Mouse (Mus musculus) hindbrain, embryonic 13.5 days (tissue): ENCODE data around the gene Plekhb1. TPM values are rescaled to one million over a fixed set of nuclear protein-coding genes. Genes with fewer than 3 reads are reported as not detected.

Experiments
- ATAC-seq: fragments of 200-750 bp; cut with Nextera tagmentation; 2 replicates; pipeline ENCODE4 v1.8.0; 2017; ENCODE audit warnings: moderate TSS enrichment; ENCODE audit not compliant: low FRiP score
- H3K27ac ChIP-seq: fragments of 300-500 bp; sonication (generic); 2 replicates; pipeline ENCODE4 v1.5.1; 2015; ENCODE audit warnings: inconsistent platforms, mild to moderate bottlenecking, moderate library complexity
- H3K27me3 ChIP-seq: fragments of 300-500 bp; sonication (generic); 2 replicates; pipeline ENCODE4 v1.6.1; 2015; ENCODE audit warnings: mild to moderate bottlenecking, inconsistent platforms
- H3K36me3 ChIP-seq: fragments of 300-500 bp; sonication (generic); 2 replicates; pipeline ENCODE4 v1.6.1; 2015; ENCODE audit warnings: mild to moderate bottlenecking, inconsistent platforms
- H3K4me1 ChIP-seq: fragments of 300-500 bp; sonication (generic); replicated peaks from 2 replicates; pipeline ENCODE4 v1.6.1; 2015; ENCODE audit warnings: inconsistent platforms
- H3K4me2 ChIP-seq: fragments of 300-500 bp; sonication (generic); 2 replicates; pipeline ENCODE4 v1.6.1; 2015; ENCODE audit warnings: inconsistent platforms, mild to moderate bottlenecking, moderate library complexity
- H3K4me3 ChIP-seq: fragments of 300-500 bp; sonication (generic); 2 replicates; pipeline ENCODE4 v1.5.1; 2015; ENCODE audit warnings: mild to moderate bottlenecking, inconsistent platforms
- H3K9ac ChIP-seq: fragments of 300-500 bp; sonication (generic); 2 replicates; pipeline ENCODE4 v1.6.1; 2015; ENCODE audit warnings: mild to moderate bottlenecking, inconsistent platforms
- H3K9me3 ChIP-seq: fragments of 300-500 bp; sonication (generic); 2 replicates; pipeline ENCODE4 v1.6.1; 2016; ENCODE audit warnings: inconsistent platforms
- WGBS: fragments of 180-500 bp; shearing (Covaris S2); methylation state at CpG from one replicate; pipeline ENCODE4 v1.1.7; 2015; 5-methylcytosine and 5-hydroxymethylcytosine counted together
- polyA plus RNA-seq: library from polyadenylated mRNA; unstranded; fragments of >200 nt; fragmentation: Nextera tagmentation; extraction: Ambion mirVana; gene quantifications from 2 replicates; pipeline ENCODE4 v1.2.1, GENCODE M21; 2015

Plekhb1 gene
- polyA plus RNA-seq, 1 experiment from 2014 or later = 16.0 TPM

GRCm38 (mm10) chr7:100678948-100679880 is 17.0 kb upstream of the Plekhb1 start:
- Histone ChIP-seq H3K9me3 (no peaks in the 10 kb centered on the region), H3K4me1 (0 out of 2 replicates have a peak, but pooled peaks cover 3% of the 10 kb centered on the region), H3K27ac (no peak overlapping the region), H3K9ac (no peak overlapping the region), H3K4me3 (no peak overlapping the region), H3K36me3 (no peaks in the 10 kb centered on the region), H3K4me2 (no peak overlapping the region), H3K27me3 (no peaks in the 10 kb centered on the region)
- WGBS = 74% methylated on average over 15 of the region's 15 CpGs
- ATAC-seq = no peak

- no peak overlapping the region for H3K4me2 ChIP-seq
- no peaks in the 10 kb centered on the region for H3K36me3 ChIP-seq
- H3K4me1 ChIP-seq = 0 out of 2 replicates have a peak, but pooled peaks cover 7% of the 10 kb centered on the region
- no peak overlapping the region for H3K9ac ChIP-seq
- no peaks in the 10 kb centered on the region for H3K9me3 ChIP-seq
- H3K4me3 ChIP-seq = no peak overlapping the region
- no peaks in the 10 kb centered on the region for H3K27me3 ChIP-seq
- WGBS = 86% methylated on average over 5 of the region's 5 CpGs
- H3K27ac ChIP-seq = no peak overlapping the region
- ATAC-seq = no peak
Measured at GRCm38 (mm10) chr7:100678052-100678451, 15.8 kb upstream of the Plekhb1 start.

- 94% methylated on average over 2 of the region's 2 CpGs for WGBS
- Histone ChIP-seq H3K4me3 (no peak overlapping the region), H3K36me3 (no peaks in the 10 kb centered on the region), H3K9me3 (no peaks in the 10 kb centered on the region), H3K4me1 (0 out of 2 replicates have a peak, but pooled peaks cover 6% of the 10 kb centered on the region), H3K4me2 (no peak overlapping the region), H3K27ac (no peak overlapping the region), H3K9ac (no peak overlapping the region), H3K27me3 (no peaks in the 10 kb centered on the region)
- no peak for ATAC-seq
Measured at GRCm38 (mm10) chr7:100674941-100675340, 12.7 kb upstream of the Plekhb1 start.

- ATAC-seq = no peak
Measured at GRCm38 (mm10) chr7:100673452-100673851, 11.2 kb upstream of the Plekhb1 start.

GRCm38 (mm10) chr7:100670646-100671045 is 8.4 kb upstream of the Plekhb1 start:
- H3K9ac ChIP-seq = no peak overlapping the region
- no peaks in the 10 kb centered on the region for H3K27me3 ChIP-seq
- no peak overlapping the region for H3K4me2 ChIP-seq
- H3K4me1 ChIP-seq = 0 out of 2 replicates have a peak, but pooled peaks cover 6% of the 10 kb centered on the region
- no peak overlapping the region for H3K4me3 ChIP-seq
- 87% methylated on average over 5 of the region's 5 CpGs for WGBS
- no peaks in the 10 kb centered on the region for H3K36me3 ChIP-seq
- no peaks in the 10 kb centered on the region for H3K9me3 ChIP-seq
- no peak for ATAC-seq
- no peak overlapping the region for H3K27ac ChIP-seq

More at GRCm38 (mm10) chr7:100673452-100673851, 11.2 kb upstream of the Plekhb1 start:
- no peak overlapping the region for H3K9ac ChIP-seq
- H3K27me3 ChIP-seq = no peaks in the 10 kb centered on the region
- H3K4me1 ChIP-seq = 0 out of 2 replicates have a peak, but pooled peaks cover 6% of the 10 kb centered on the region
- no peak overlapping the region for H3K4me3 ChIP-seq
- no peaks in the 10 kb centered on the region for H3K36me3 ChIP-seq
- H3K9me3 ChIP-seq = no peaks in the 10 kb centered on the region
- no peak overlapping the region for H3K4me2 ChIP-seq
- 34% methylated on average over 7 of the region's 7 CpGs for WGBS
- H3K27ac ChIP-seq = no peak overlapping the region

- H3K4me1 ChIP-seq = peaks cover 16% of the 10 kb centered on the region
- peak overlapping the region; percentile 42 for H3K4me2 ChIP-seq
- H3K9me3 ChIP-seq = no peaks in the 10 kb centered on the region
- no peak overlapping the region for H3K4me3 ChIP-seq
- no peak overlapping the region; the same call in 1 of the 2 replicates for H3K9ac ChIP-seq
- H3K27ac ChIP-seq = no peak overlapping the region
- 63% methylated on average over 11 of the region's 11 CpGs for WGBS
- H3K36me3 ChIP-seq = no peaks in the 10 kb centered on the region
- no peaks in the 10 kb centered on the region for H3K27me3 ChIP-seq
- ATAC-seq = peak; percentile 24; the same call in 1 of the 2 replicates
Measured at GRCm38 (mm10) chr7:100663729-100664304, 1.6 kb upstream of the Plekhb1 start.

- Histone ChIP-seq H3K4me3 (no peak overlapping the region), H3K9ac (no peak overlapping the region; the same call in 1 of the 2 replicates), H3K4me1 (peaks cover 19% of the 10 kb centered on the region), H3K27ac (0 out of 2 replicates have a peak overlapping the region, but pooled peaks have one; percentile 6), H3K4me2 (peak overlapping the region; percentile 42), H3K27me3 (no peaks in the 10 kb centered on the region), H3K36me3 (no peaks in the 10 kb centered on the region), H3K9me3 (no peaks in the 10 kb centered on the region)
- peak; percentile 91 for ATAC-seq
- WGBS = 2% methylated on average over 13 of the region's 13 CpGs
Measured at GRCm38 (mm10) chr7:100663190-100663589, 976 bp upstream of the Plekhb1 start.

- WGBS = 89% methylated on average over 7 of the region's 7 CpGs
- H3K4me1 ChIP-seq = peaks cover 21% of the 10 kb centered on the region
- no peak for ATAC-seq
- H3K9me3 ChIP-seq = no peaks in the 10 kb centered on the region
- H3K27ac ChIP-seq = no peak overlapping the region
- H3K4me3 ChIP-seq = no peak overlapping the region
- no peaks in the 10 kb centered on the region for H3K27me3 ChIP-seq
- no peaks in the 10 kb centered on the region for H3K36me3 ChIP-seq
- no peak overlapping the region for H3K9ac ChIP-seq
- no peak overlapping the region for H3K4me2 ChIP-seq
Measured at GRCm38 (mm10) chr7:100661264-100661663, 950 bp downstream of the Plekhb1 start.

- ATAC-seq = no peak
- 0 out of 2 replicates have a peak overlapping the region, but pooled peaks have one; percentile 8 for H3K4me3 ChIP-seq
Measured at GRCm38 (mm10) chr7:100658093-100658578, 4.1 kb downstream of the Plekhb1 start.

GRCm38 (mm10) chr7:100656739-100657138 is 5.5 kb downstream of the Plekhb1 start:
- no peak overlapping the region for H3K4me2 ChIP-seq
- no peak overlapping the region for H3K4me3 ChIP-seq
- H3K27me3 ChIP-seq = no peaks in the 10 kb centered on the region
- H3K27ac ChIP-seq = no peak overlapping the region
- H3K36me3 ChIP-seq = no peaks in the 10 kb centered on the region
- H3K9me3 ChIP-seq = no peaks in the 10 kb centered on the region
- no peak for ATAC-seq
- peaks cover 19% of the 10 kb centered on the region for H3K4me1 ChIP-seq
- H3K9ac ChIP-seq = no peak overlapping the region
- WGBS = 63% methylated on average over 5 of the region's 5 CpGs

More at GRCm38 (mm10) chr7:100658093-100658578, 4.1 kb downstream of the Plekhb1 start:
- Histone ChIP-seq H3K27me3 (no peaks in the 10 kb centered on the region), H3K27ac (no peak overlapping the region), H3K9me3 (no peaks in the 10 kb centered on the region), H3K4me1 (peaks cover 22% of the 10 kb centered on the region), H3K9ac (no peak overlapping the region), H3K4me2 (peak overlapping the region; percentile 40), H3K36me3 (no peaks in the 10 kb centered on the region)
- 32% methylated on average over 18 of the region's 18 CpGs for WGBS

GRCm38 (mm10) chr7:100654441-100654840 is 7.8 kb downstream of the Plekhb1 start:
- peaks cover 19% of the 10 kb centered on the region for H3K4me1 ChIP-seq
- WGBS = 76% methylated on average over 8 of the region's 8 CpGs
- H3K4me3 ChIP-seq = no peak overlapping the region
- H3K36me3 ChIP-seq = peaks cover 6% of the 10 kb centered on the region; the same call in 1 of the 2 replicates
- no peak overlapping the region for H3K4me2 ChIP-seq
- peak overlapping the region; percentile 53; the same call in 1 of the 2 replicates for H3K9ac ChIP-seq
- no peaks in the 10 kb centered on the region for H3K27me3 ChIP-seq
- H3K9me3 ChIP-seq = no peaks in the 10 kb centered on the region
- ATAC-seq = no peak
- peak overlapping the region; percentile 77 for H3K27ac ChIP-seq
